Mouse (Mus musculus) CH12.LX (cell line): ENCODE data around the gene Macrod2. TPM values are rescaled to one million over a fixed set of nuclear protein-coding genes. Genes with fewer than 3 reads are reported as not detected.

ENCODE experiments used
- DNase-seq: peaks from one replicate; pipeline ENCODE4 v3.0.0-alpha.2; 2013; ENCODE audit errors: extremely low read depth
- H3K27ac ChIP-seq: 2 replicates; pipeline ENCODE4 v1.5.1; 2012; ENCODE audit warnings: low read depth, mild to moderate bottlenecking, control low read depth, moderate library complexity; ENCODE audit not compliant: insufficient read depth
- H3K27me3 ChIP-seq: replicated peaks from 2 replicates; pipeline ENCODE3; 2012; ENCODE audit warnings: inconsistent platforms
- H3K36me3 ChIP-seq, 2 experiments: replicated peaks in 1 of 2; 2 replicates each; pipeline versions ENCODE3 to v1.6.1; 2012; ENCODE audit warnings: inconsistent platforms in 1 of 2, low read length in 1 of 2, mild to moderate bottlenecking in 1 of 2, mixed read lengths in 1 of 2, moderate library complexity in 1 of 2; ENCODE audit not compliant: control insufficient read depth in 1 of 2, insufficient read depth in 1 of 2
- H3K4me1 ChIP-seq, 2 experiments: 2 replicates each; pipeline ENCODE4 v1.6.1; 2012; ENCODE audit warnings: inconsistent platforms in 1 of 2, moderate library complexity in 1 of 2; ENCODE audit not compliant: insufficient read depth in 2 of 2, control insufficient read depth in 1 of 2
- H3K4me2 ChIP-seq: 2 replicates; pipeline ENCODE4 v1.6.1; 2012; ENCODE audit warnings: low read depth, mild to moderate bottlenecking, control low read depth; ENCODE audit not compliant: poor library complexity, insufficient read depth, severe bottlenecking
- H3K4me3 ChIP-seq, 3 experiments: fragments of 150-350 bp in 1 of 3; sonication (generic) in 1 of 3; replicated peaks in 1 of 3; 2 replicates each; pipeline versions ENCODE3 to v1.5.1; 2011 to 2012; ENCODE audit warnings: low read depth in 2 of 3, low read length in 2 of 3, mild to moderate bottlenecking in 2 of 3, moderate library complexity in 2 of 3, control low read depth in 1 of 3, improper control_type of control experiment in 1 of 3, inconsistent platforms in 1 of 3, mixed read lengths in 1 of 3; ENCODE audit not compliant: poor library complexity in 1 of 3
- H3K79me2 ChIP-seq: replicated peaks from 2 replicates; pipeline ENCODE4 v1.6.1; 2012; ENCODE audit warnings: mild to moderate bottlenecking, moderate library complexity; ENCODE audit not compliant: control insufficient read depth, poor library complexity, insufficient read depth, severe bottlenecking; ENCODE audit errors: extremely low read depth
- H3K9ac ChIP-seq: 2 replicates; pipeline ENCODE4 v1.6.1; 2012; ENCODE audit warnings: low read depth, mild to moderate bottlenecking, control low read depth, moderate library complexity; ENCODE audit not compliant: insufficient read depth
- H3K9me3 ChIP-seq: replicated peaks from 2 replicates; pipeline ENCODE3; 2012; ENCODE audit warnings: low read length, inconsistent platforms, mixed read lengths
- BHLHE40 ChIP-seq: IDR thresholded peaks from 2 replicates; pipeline ENCODE4 v1.6.1; 2011; ENCODE audit warnings: mild to moderate bottlenecking, low read depth, low read length, improper control_type of control experiment
- CHD2 ChIP-seq: IDR thresholded peaks from 2 replicates; pipeline ENCODE4 v1.6.1; 2011; ENCODE audit warnings: low read length, improper control_type of control experiment
- E2F4 ChIP-seq: IDR thresholded peaks from 2 replicates; pipeline ENCODE4 v1.6.1; 2011; ENCODE audit warnings: low read depth, low read length, improper control_type of control experiment; ENCODE audit not compliant: insufficient replicate concordance
- ELF1 ChIP-seq: IDR thresholded peaks from 2 replicates; pipeline ENCODE4 v1.6.1; 2014; ENCODE audit warnings: low read depth, mild to moderate bottlenecking, inconsistent platforms, low read length, improper control_type of control experiment
- EP300 ChIP-seq: IDR thresholded peaks from 2 replicates; pipeline ENCODE4 v1.6.1; 2011; ENCODE audit warnings: low read length, improper control_type of control experiment
- ETS1 ChIP-seq: conservative IDR thresholded peaks from 2 replicates; pipeline ENCODE4 v1.6.1; 2012; ENCODE audit warnings: low read depth, mild to moderate bottlenecking, inconsistent platforms, low read length, improper control_type of control experiment, moderate library complexity
- HCFC1 ChIP-seq: IDR thresholded peaks from 2 replicates; pipeline ENCODE4 v1.6.1; 2012; ENCODE audit warnings: low read depth, mild to moderate bottlenecking, inconsistent platforms, low read length, improper control_type of control experiment
- IRF4 ChIP-seq: IDR thresholded peaks from 2 replicates; pipeline ENCODE4 v1.6.1; 2014; ENCODE audit warnings: low read depth, mild to moderate bottlenecking, inconsistent platforms, low read length, improper control_type of control experiment
- JUN ChIP-seq: IDR thresholded peaks from 2 replicates; pipeline ENCODE4 v1.6.1; 2011; ENCODE audit warnings: low read depth, mild to moderate bottlenecking, low read length, improper control_type of control experiment, moderate library complexity; ENCODE audit not compliant: insufficient read depth
- JUND ChIP-seq: conservative IDR thresholded peaks from 2 replicates; pipeline ENCODE4 v1.6.1; 2011; ENCODE audit warnings: low read depth, low read length, improper control_type of control experiment
- KAT2A ChIP-seq: IDR thresholded peaks from 2 replicates; pipeline ENCODE4 v1.6.1; 2012; ENCODE audit warnings: low read length, improper control_type of control experiment, inconsistent platforms; ENCODE audit not compliant: insufficient replicate concordance
- MXI1 ChIP-seq: IDR thresholded peaks from 2 replicates; pipeline ENCODE4 v1.6.1; 2011; ENCODE audit warnings: mild to moderate bottlenecking, low read depth, low read length, improper control_type of control experiment
- MYC ChIP-seq: IDR thresholded peaks from 2 replicates; pipeline ENCODE4 v1.6.1; 2011; ENCODE audit warnings: low read depth, mild to moderate bottlenecking, improper control_type of control experiment, low read length
- PAX5 ChIP-seq: IDR thresholded peaks from 2 replicates; pipeline ENCODE4 v1.6.1; 2012; ENCODE audit warnings: low read length, inconsistent platforms, mixed read lengths
- RCOR1 ChIP-seq: conservative IDR thresholded peaks from 2 replicates; pipeline ENCODE4 v1.6.1; 2012; ENCODE audit warnings: low read depth, mild to moderate bottlenecking, inconsistent platforms, low read length, improper control_type of control experiment
- SMC3 ChIP-seq: IDR thresholded peaks from 2 replicates; pipeline ENCODE4 v1.6.1; 2011; ENCODE audit warnings: low read depth, low read length, improper control_type of control experiment
- TCF12 ChIP-seq: IDR thresholded peaks from 2 replicates; pipeline ENCODE4 v1.6.1; 2014; ENCODE audit warnings: low read depth, mild to moderate bottlenecking, inconsistent platforms, low read length, improper control_type of control experiment
- UBTF ChIP-seq: IDR thresholded peaks from 2 replicates; pipeline ENCODE4 v1.6.1; 2012; ENCODE audit warnings: low read depth, mild to moderate bottlenecking, inconsistent platforms, low read length, improper control_type of control experiment, moderate library complexity
- USF1 ChIP-seq: IDR thresholded peaks from 2 replicates; pipeline ENCODE4 v1.6.1; 2014; ENCODE audit warnings: low read depth, mild to moderate bottlenecking, inconsistent platforms, low read length, improper control_type of control experiment
- ZC3H11A ChIP-seq: IDR thresholded peaks from 2 replicates; pipeline ENCODE4 v1.6.1; 2012; ENCODE audit warnings: low read depth, mild to moderate bottlenecking, inconsistent platforms, low read length, improper control_type of control experiment
- dilution Hi-C: fragments of 300-500 bp; cut with MboI; formaldehyde crosslinking; loops from 2 replicates; pipeline ENCODE4 v1.14.3; 2020; ENCODE audit warnings: low sequenced_read_pairs; ENCODE audit not compliant: extremely low pct_unique_long_range_greater_than_20kb, extremely low pct_ligation_motif_present
- in situ Hi-C: fragments of 300-500 bp; cut with MboI; formaldehyde crosslinking; loops from 3 replicates; pipeline ENCODE4 v1.14.3; 2019; ENCODE audit warnings: low sequenced_read_pairs, low pct_ligation_motif_present, low pct_unique_long_range_greater_than_20kb, mixed read lengths
- polyA plus RNA-seq: library from polyadenylated mRNA; unstranded; fragments of >175 nt; gene quantifications from 2 replicates; pipeline ENCODE4 v1.2.1, GENCODE M21; 2012; ENCODE audit warnings: low read depth; ENCODE audit not compliant: insufficient read length
- total RNA-seq, 2 experiments: library from RNA; depleted of rRNA; stranded (reverse); fragments of 300-350 nt in 1 of 2; fragments of >200 nt in 1 of 2; gene quantifications; 2 replicates each; pipeline ENCODE4 v1.2.3; 2012 to 2014

Gene Macrod2
- total and polyA plus RNA-seq, 3 experiments, result not detected

- Histone ChIP-seq H3K27me3 (no peaks in the 10 kb centered on the region), H3K4me3 (no peak overlapping the region), H3K27ac (no peak overlapping the region), H3K36me3 (no peaks in the 10 kb centered on the region), H3K9me3 (peaks cover 22% of the 10 kb centered on the region), H3K4me1 (no peaks in the 10 kb centered on the region), H3K4me2 (no peak overlapping the region), H3K9ac (no peak overlapping the region), H3K79me2 (no peaks in the 10 kb centered on the region)
- dilution Hi-C loops, result no loop called here
- no peak for DNase-seq
- TF ChIP-seq RCOR1 (no peak), UBTF (no peak), JUND (no peak), CHD2 (no peak), ZC3H11A (no peak)
- in situ Hi-C loops, result no loop called here
These were observed 1908.7 kb downstream of the Macrod2 start for GRCm38 (mm10) chr2:142303912-142304182.

GRCm38 (mm10) chr2:142323158-142323557, 1928.0 kb downstream of the Macrod2 start:
- TF ChIP-seq KAT2A (no peak), MXI1 (no peak), BHLHE40 (no peak), RCOR1 (no peak), JUN (no peak), MYC (no peak), PAX5 (no peak), TCF12 (no peak), ELF1 (no peak), SMC3 (no peak), USF1 (no peak), UBTF (no peak), HCFC1 (no peak), ETS1 (no peak), EP300 (no peak), IRF4 (no peak), E2F4 (no peak)
- H3K9ac ChIP-seq, result no peak overlapping the region
- no peaks in the 10 kb centered on the region for H3K27me3 ChIP-seq
- no peak for DNase-seq
- H3K36me3 ChIP-seq, result no peaks in the 10 kb centered on the region
- no peak overlapping the region for H3K27ac ChIP-seq
- no peak overlapping the region for H3K4me2 ChIP-seq
- peaks cover 27% of the 10 kb centered on the region for H3K9me3 ChIP-seq
- H3K4me3 ChIP-seq, result no peak overlapping the region
- in situ Hi-C loops, result no loop called here
- H3K79me2 ChIP-seq, result no peaks in the 10 kb centered on the region
- no peaks in the 10 kb centered on the region for H3K4me1 ChIP-seq
- dilution Hi-C loops, result no loop called here
